Mouse (Mus musculus): Measurements from ENCODE around the gene Ntrk2.
"Not testable (repeated sequence)": the region's sequence is repeated elsewhere in the genome, so short reads cannot be mapped to it uniquely, and the experiment has no call there.

Gene Ntrk2

DNA sequence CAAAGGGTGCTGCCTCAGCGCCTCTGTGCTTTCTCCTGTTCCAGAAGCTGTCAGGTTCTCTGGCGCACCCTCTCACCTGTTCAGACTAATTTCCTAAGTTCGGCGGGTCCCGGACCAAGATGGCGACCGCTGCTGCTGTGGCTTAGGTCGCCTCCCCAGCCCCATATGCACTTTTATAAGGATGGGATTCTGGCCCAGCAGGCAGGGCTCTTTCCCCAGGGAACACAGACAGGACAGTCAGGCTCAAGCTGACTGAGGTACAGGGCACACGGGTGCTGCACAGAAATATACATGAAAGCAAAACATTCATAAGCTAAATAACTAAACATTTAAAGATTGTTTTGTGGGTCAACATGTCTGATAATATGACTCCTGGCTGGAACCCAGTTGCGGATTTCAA lies 301.4 kb downstream of the Ntrk2 start:
- not testable (repeated sequence) for DNase-seq (ENCODE audit: extremely low spot score)

DNA sequence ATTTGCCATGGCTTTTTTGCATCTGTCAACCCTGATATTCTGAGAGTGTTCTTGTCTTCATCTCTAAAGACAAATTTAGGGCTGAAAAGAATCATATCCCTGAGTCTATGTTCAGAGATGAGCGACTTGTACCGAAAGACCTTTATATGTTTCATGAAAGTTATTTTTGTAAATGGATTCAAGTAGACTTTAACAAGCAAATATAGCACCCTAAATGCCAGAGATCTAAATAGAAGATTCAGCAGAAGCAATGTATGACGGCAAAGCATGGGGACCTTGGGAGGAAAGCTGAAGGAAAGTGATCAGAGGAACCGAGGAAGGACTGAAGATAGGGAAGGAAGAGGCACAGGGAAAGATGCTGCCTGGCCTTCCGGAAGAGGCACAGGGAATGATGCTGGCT lies 303.7 kb downstream of the Ntrk2 start:
- DNase-seq (ENCODE audit: extremely low spot score), result no peak

GRCm38 (mm10) chr13:59114684-59115083 lies 308.3 kb downstream of the Ntrk2 start:
- DNase-seq (ENCODE audit: extremely low spot score), result no peak

DNA sequence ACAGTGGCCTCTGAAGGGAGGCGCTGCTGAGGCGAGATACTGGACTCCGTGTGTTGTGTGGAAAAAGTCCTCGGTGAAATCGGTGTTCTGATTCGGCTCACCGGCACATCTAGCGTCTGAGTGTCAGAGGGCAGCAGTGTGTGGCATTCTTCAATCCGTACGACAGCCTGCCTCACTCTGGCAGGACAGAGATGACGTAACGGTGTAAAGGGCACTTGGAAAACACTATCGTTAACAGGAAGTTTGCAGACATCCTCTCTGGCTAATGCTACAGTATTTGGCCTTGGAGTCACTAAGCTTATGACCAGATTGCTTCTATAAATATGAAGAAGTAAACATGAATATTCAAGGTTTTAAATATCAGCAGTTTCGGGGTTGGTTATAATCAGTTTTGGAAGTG lies 309.2 kb downstream of the Ntrk2 start:
- DNase-seq (ENCODE audit: extremely low spot score), result no peak

DNA sequence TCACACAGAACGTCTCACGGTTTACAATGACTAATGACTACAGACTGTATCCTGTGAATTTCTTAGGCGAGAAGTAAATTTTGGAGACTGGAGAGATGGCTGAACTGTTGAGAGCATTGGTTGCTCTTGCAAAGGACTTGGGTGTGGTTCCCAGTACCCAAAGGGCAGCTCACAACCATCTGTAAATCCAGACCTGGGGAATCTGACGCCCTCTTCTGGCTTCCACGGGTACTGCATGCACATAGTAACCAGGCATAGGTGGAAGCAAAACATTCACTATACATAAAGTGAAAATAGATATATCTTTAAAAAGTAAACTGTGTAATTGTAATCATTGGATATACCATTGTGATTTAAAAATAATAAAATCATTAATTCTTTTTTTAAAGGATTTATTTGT lies 310.9 kb downstream of the Ntrk2 start:
- DNase-seq (ENCODE audit: extremely low spot score), result no peak

DNA sequence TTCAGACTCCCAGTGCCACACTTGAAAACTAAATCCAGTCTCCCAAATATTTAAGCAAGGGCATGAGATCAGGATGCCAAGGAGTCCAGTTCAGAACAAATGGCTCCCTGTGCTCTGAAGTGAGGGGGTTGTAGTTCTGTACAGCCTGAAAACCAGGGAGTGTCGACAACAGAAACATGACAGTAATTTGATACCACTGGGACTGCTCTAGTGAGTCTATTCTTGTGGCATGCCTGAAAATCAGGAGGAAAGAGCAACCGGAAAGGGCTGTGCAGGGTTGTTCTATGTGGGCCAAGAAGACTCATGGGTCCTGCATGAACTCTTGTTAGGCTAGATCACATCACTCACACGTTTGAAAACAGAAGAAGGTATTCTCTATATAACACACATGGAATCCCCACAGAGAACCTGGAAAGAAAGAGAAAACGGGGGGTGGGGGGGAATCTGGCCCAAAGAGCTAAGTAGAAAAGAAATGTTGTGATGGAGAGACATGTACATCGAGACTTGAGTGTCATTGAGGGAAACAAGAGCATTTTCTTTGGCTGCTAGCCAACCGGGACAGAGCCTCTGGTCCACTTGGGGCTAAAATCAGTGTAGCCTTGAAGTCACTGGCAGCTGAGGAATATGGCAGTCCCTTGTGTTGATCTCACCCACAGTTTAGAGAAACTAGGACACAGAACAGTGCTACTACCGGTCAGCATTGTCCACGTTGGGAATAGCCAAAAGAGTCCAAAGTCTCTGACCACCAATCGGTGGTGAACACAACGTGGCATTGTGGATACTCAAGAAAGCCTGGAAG lies 313.4 kb downstream of the Ntrk2 start:
- no peak for DNase-seq (ENCODE audit: extremely low spot score)

DNA sequence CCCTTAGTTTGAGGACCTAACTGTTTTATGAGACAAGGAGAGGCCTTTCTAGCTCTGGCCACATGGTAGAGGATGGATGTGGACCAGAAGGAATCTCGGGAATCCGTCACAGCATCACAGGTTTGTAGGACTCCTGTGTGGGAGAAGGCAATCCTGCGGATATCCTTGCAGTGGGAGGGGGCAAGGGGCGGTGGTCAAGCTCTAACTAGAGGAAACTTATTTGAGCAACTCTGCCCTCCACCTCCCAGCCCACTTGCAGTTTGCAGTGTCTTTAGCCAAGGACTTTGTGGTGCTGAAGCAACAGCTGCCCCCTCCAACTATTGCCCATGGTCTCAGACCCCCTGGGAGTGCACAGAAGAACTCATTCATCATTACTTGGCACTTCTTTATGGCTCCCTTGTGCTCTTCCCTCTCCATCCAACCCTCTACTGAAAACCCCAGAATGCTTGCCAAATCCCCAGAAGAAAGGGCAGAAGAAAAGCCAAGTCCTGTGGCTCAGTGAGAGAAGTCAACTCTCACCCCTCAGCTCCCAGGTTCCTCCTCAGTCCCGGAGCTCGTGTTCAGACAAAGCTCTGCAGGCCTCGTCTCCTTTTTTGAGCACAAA lies 336.9 kb downstream of the Ntrk2 start:
- DNase-seq (ENCODE audit: extremely low spot score), result no peak

GRCm38 (mm10) chr13:59144321-59144856 lies 338.0 kb downstream of the Ntrk2 start:
- DNase-seq (ENCODE audit: extremely low spot score), result no peak

DNA sequence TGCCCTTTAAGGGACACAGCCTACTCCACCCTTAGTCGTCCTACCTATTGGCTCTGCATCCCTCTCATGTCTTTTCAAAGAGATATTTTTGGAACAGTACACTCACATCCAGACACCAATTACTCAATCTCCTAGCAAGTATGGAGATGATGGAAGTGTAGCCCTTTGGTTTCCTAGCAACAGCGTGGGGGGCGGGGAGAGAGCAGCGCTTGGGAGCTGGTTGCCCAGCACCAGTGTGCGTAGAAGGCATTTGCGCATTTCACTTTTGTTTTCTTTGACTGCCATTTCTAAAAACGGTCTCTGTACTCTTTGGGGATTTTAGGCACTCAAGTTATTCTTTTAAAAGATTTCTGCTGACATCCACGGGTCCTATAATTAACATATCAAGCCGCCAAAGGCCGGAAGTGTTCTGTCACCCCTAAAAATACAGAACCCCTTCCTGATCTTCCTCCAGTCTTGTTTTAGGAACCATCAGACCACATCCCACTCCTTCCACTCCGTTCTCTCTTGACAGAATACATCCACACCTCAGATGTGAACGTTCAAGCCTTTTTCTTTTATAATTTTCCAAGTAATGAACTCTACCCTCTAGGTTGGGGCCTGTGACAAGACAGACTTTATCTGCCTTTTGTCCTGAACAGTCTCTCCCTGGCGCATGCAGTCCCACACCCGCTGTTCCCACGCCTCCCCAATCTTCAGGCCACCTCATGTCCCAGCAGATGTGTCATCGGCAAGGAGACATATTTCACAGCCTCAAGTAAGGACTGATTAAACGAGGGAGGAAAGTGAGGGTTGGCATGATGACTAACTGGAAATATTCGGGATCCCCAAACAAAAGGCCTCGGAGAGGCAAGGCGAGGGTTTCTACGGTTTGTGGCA lies 339.5 kb downstream of the Ntrk2 start:
- DNase-seq (ENCODE audit: extremely low spot score), result peak; percentile 45

- no peak for DNase-seq (ENCODE audit: extremely low spot score)
Observed at GRCm38 (mm10) chr13:59146616-59147015, 340.2 kb downstream of the Ntrk2 start.

DNA sequence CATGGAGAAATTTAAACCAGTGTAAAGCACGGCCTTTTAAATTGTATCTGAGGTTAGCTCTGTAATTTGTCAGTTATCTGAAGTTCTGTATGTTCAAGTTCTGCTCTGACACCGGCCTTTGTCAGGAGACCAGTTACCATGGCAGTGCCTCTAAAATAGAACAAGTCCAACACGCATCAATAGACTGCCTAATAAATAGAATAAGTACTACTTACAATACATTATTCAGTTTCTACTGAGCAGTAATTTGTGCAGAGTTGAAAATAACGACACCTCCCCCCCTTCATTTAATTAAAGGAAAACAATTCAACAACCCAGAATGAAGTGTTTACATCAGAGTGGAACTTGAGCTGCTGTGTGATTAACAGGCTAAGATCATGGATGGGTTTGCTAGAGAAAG lies 341.6 kb downstream of the Ntrk2 start:
- no peak for DNase-seq (ENCODE audit: extremely low spot score)

DNA sequence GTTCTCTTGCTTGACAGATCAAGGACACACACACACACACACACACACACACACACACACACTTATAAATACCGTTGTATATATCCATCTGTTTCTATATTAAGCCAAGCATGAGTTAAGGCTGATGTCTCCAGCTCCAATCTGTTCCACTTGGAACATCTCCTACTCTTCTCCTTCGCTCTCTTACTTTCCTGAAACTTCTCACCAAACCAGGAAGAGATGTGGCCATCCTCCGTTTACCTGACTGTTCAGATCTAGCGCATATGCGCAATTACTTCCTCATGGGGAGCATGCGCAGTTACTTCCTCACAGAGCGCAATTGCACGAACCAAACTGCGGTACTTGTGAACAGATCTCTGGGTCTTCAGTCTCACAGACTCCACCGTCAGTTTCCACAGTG lies 342.4 kb downstream of the Ntrk2 start:
- DNase-seq (ENCODE audit: extremely low spot score), result no peak

GRCm38 (mm10) chr13:59164015-59164414 lies 357.6 kb downstream of the Ntrk2 start:
- no peak for DNase-seq (ENCODE audit: extremely low spot score)

GRCm38 (mm10) chr13:59173840-59174239 lies 367.5 kb downstream of the Ntrk2 start:
- no peak for DNase-seq (ENCODE audit: extremely low spot score)

DNA sequence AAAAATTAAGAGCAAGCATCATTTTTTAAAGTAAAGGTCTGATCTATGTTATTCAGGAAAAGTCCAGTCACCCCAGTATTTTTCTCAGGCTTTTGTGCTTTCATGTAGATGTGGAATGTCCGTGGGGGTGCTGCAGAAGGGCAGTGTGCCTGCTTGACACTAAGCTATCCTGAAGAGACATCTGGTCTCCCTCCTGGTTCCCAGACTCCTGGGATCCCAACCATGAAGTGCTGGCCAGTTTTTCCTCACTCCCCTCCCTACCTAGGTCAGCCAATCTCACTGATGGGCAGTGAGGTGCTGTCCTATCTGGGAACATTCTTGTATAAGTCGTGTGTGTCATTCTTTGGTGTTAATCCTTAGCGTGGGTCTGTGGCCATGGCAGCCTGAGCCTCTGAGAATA lies 369.7 kb downstream of the Ntrk2 start:
- no peak for DNase-seq (ENCODE audit: extremely low spot score)

DNA sequence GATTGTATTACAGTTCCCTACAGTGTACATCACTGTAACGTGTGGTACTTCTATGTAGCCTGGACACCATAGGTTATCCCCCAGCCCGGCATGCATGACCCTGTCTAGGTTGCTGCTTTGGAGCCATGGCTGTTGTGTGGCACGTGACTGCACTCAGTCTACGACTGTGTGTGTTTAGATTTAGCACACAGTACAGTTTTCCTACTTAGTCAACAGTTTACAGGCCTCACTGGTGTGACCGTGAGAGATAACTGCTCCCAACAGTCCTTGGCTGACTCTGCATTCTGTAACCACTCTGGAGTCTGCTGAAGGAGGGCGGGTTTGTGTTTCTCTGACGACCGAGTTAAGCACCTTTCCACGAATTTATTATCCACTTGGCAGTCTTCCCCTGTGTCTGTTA lies 370.1 kb downstream of the Ntrk2 start:
- DNase-seq (ENCODE audit: extremely low spot score), result no peak

GRCm38 (mm10) chr13:59177003-59177402 lies 370.6 kb downstream of the Ntrk2 start:
- DNase-seq (ENCODE audit: extremely low spot score), result no peak

DNA sequence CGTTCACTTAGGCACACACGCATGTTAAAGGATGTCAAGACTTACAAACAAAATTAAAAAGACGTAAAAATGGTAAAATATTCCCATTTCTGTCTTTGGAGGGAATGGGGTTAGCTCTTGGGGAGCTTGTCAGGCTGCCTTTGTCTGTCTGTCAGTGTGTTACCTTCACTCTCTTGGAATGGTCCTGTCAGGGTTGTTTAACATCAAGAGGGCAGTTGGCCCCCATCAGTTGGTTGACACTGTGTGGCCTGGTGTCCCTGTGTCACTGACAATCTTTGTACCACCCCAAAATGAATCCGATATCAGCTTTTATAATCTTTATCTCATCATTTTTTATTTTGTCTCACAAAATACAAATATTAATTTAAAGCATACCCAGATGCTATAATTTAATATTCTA lies 373.6 kb downstream of the Ntrk2 start:
- no peak for DNase-seq (ENCODE audit: extremely low spot score)

GRCm38 (mm10) chr13:59180781-59181180 lies 374.4 kb downstream of the Ntrk2 start:
- DNase-seq (ENCODE audit: extremely low spot score), result no peak

DNA sequence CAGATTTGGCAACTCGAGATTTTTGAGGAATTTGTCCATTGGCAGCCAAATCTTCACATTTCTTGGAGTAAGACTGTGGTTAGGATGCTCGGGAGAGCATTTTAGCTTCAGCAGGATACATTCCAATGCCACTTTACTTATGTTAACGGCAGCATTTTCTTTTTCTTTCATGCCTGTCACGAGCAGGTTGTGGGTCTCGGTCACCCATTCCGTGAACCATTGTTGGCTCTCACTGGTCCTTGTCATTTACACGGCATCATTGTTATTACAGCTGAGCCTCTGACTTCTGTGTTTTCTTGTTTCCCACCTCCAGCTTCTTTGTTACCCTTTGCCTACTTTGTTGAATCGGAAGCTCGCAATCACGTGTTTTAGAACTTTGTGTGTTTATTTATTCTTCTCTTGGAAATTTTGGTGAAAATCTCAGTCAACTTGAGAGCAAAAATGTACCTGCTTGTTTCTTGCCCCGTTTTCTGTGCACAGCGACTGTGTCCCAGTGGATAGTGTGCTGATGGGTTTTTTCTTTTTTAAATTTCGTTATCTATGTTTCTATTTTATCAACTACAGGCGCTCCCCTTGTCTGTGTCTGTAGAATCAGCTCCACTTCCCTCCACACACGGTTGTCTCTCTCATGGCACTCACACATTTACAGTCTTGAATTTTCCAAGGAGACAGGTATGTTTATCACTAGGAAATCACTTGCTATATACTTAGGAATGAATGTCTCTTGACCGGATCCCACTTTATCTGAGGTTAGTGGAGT lies 375.0 kb downstream of the Ntrk2 start:
- no peak for DNase-seq (ENCODE audit: extremely low spot score)

DNA sequence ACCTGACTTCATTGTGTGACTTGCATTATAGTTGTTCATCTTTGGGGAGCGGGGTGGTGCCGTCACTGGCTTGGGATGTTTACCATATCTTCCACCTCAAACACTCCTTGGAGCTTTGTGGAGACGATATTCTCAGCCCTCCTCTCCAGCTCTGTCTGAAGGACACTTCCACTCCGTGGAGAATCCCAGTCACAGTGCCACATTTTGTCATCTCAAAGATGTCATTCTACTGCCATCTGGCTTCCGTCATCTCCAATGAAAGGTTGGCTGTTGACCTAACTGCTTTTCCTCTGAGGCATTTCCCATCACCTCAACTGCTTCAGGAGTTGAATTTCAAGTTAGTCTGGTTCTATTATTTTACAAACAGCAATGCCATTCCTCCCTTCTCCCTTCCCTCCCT lies 376.3 kb downstream of the Ntrk2 start:
- no peak for DNase-seq (ENCODE audit: extremely low spot score)
